Mouse (Mus musculus) spleen, postnatal 36 days (tissue): ENCODE measurements around the gene Itgax.
A peak's percentile ranks its signal among the peaks of the same experiment; 100 is the strongest.

Source experiments
- DNase-seq, 2 experiments: peaks; one replicate each; pipeline ENCODE4 v3.0.0; 2022; ENCODE audit warnings: low spot score in 2 of 2, mixed read lengths in 1 of 2

Gene Itgax

GRCm38 (mm10) chr7:128158688-128159354 is 29.5 kb downstream of the Itgax start:
- peak in 1 of 2 experiments; percentile 38 for DNase-seq

- DNase-seq: no peak
Measured at GRCm38 (mm10) chr7:128164001-128164400, 34.7 kb downstream of the Itgax start.

- DNase-seq: no peak
Measured at GRCm38 (mm10) chr7:128166391-128166790, 37.0 kb downstream of the Itgax start.

GRCm38 (mm10) chr7:128169996-128170395 is 40.6 kb downstream of the Itgax start:
- no peak for DNase-seq

- DNase-seq: no peak
Measured at GRCm38 (mm10) chr7:128178385-128178784, 49.0 kb downstream of the Itgax start.

GRCm38 (mm10) chr7:128180126-128180525 is 50.8 kb downstream of the Itgax start:
- DNase-seq: peak; percentile 62 to 69

GRCm38 (mm10) chr7:128180546-128180945 is 51.2 kb downstream of the Itgax start:
- no peak for DNase-seq

GRCm38 (mm10) chr7:128181691-128182090 is 52.3 kb downstream of the Itgax start:
- peak; percentile 58 to 64 for DNase-seq
